Mouse (Mus musculus) hindbrain, embryonic 15.5 days (tissue): ENCODE measurements around the gene Actr3b. TPM values are rescaled to one million over a fixed set of nuclear protein-coding genes. Genes with fewer than 3 reads are reported as not detected.

Source experiments
- ATAC-seq: fragments of 200-750 bp; cut with Nextera tagmentation; 2 replicates; pipeline ENCODE4 v1.8.0; 2017; ENCODE audit warnings: low read depth, moderate number of reproducible peaks, moderate TSS enrichment; ENCODE audit not compliant: low FRiP score
- H3K27ac ChIP-seq: fragments of 300-500 bp; sonication (generic); replicated peaks from 2 replicates; pipeline ENCODE4 v1.5.1; 2015; ENCODE audit warnings: mild to moderate bottlenecking, inconsistent platforms
- H3K27me3 ChIP-seq: fragments of 300-500 bp; sonication (generic); 2 replicates; pipeline ENCODE4 v1.6.1; 2015; ENCODE audit warnings: control low read depth, inconsistent platforms
- H3K36me3 ChIP-seq: fragments of 300-500 bp; sonication (generic); 2 replicates; pipeline ENCODE4 v1.6.1; 2015; ENCODE audit warnings: control low read depth, inconsistent platforms
- H3K4me1 ChIP-seq: fragments of 300-500 bp; sonication (generic); replicated peaks from 2 replicates; pipeline ENCODE4 v1.6.1; 2015; ENCODE audit warnings: control low read depth, inconsistent platforms
- H3K4me2 ChIP-seq: fragments of 300-500 bp; sonication (generic); 2 replicates; pipeline ENCODE4 v1.6.1; 2015; ENCODE audit warnings: moderate library complexity, mild to moderate bottlenecking, inconsistent platforms
- H3K4me3 ChIP-seq: fragments of 300-500 bp; sonication (generic); 2 replicates; pipeline ENCODE4 v1.5.1; 2015; ENCODE audit warnings: mild to moderate bottlenecking, inconsistent platforms
- H3K9ac ChIP-seq: fragments of 300-500 bp; sonication (generic); 2 replicates; pipeline ENCODE4 v1.6.1; 2015; ENCODE audit warnings: inconsistent platforms
- H3K9me3 ChIP-seq: fragments of 300-500 bp; sonication (generic); 2 replicates; pipeline ENCODE4 v1.6.1; 2016; ENCODE audit warnings: control low read depth, inconsistent platforms
- WGBS: fragments of 180-500 bp; shearing (Covaris S2); methylation state at CpG from one replicate; pipeline ENCODE4 v1.1.7; 2015; 5-methylcytosine and 5-hydroxymethylcytosine counted together
- polyA plus RNA-seq: library from polyadenylated mRNA; unstranded; fragments of >200 nt; fragmentation: Nextera tagmentation; extraction: Ambion mirVana; gene quantifications from 2 replicates; pipeline ENCODE4 v1.2.1, GENCODE M21; 2015

The Actr3b gene
- polyA plus RNA-seq, 1 experiment from 2014 or later, result 42.0 TPM

GRCm38 (mm10) chr5:25800929-25801328 is 41.1 kb downstream of the Actr3b start:
- H3K4me2 ChIP-seq, result no peak overlapping the region
- no peak overlapping the region for H3K4me3 ChIP-seq
- H3K27ac ChIP-seq, result no peak overlapping the region
- WGBS, result 73% methylated on average over 6 of the region's 6 CpGs
- ATAC-seq, result no peak
- H3K36me3 ChIP-seq, result no peaks in the 10 kb centered on the region
- no peaks in the 10 kb centered on the region for H3K4me1 ChIP-seq
- H3K27me3 ChIP-seq, result no peaks in the 10 kb centered on the region
- H3K9me3 ChIP-seq, result no peaks in the 10 kb centered on the region
- H3K9ac ChIP-seq, result no peak overlapping the region

DNA sequence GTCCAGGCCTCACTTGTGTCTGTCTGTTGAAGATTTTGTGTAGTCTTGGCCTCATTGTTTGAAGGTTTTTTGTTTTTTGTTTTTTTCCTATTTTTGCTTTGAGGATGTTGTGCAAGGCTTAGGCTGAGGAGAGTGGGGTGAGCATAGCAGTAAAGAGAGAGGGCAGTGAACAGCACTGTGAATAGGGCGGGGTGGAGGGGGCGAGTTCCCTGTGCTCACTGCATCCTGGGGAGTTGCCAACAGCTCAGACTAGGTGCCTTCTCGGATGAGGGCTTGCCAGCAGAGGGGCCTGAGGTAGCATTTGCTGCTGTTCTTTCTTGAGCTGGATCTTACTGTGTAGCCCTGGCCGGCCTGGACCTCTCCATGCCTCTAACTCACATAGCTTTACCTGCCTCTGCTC is 41.9 kb downstream of the Actr3b start:
- no peak overlapping the region for H3K4me3 ChIP-seq
- no peak overlapping the region for H3K27ac ChIP-seq
- WGBS, result 78% methylated on average over 4 of the region's 4 CpGs
- no peaks in the 10 kb centered on the region for H3K27me3 ChIP-seq
- H3K9ac ChIP-seq, result no peak overlapping the region
- H3K9me3 ChIP-seq, result no peaks in the 10 kb centered on the region
- no peak for ATAC-seq
- no peak overlapping the region for H3K4me2 ChIP-seq
- no peaks in the 10 kb centered on the region for H3K36me3 ChIP-seq
- no peaks in the 10 kb centered on the region for H3K4me1 ChIP-seq

DNA sequence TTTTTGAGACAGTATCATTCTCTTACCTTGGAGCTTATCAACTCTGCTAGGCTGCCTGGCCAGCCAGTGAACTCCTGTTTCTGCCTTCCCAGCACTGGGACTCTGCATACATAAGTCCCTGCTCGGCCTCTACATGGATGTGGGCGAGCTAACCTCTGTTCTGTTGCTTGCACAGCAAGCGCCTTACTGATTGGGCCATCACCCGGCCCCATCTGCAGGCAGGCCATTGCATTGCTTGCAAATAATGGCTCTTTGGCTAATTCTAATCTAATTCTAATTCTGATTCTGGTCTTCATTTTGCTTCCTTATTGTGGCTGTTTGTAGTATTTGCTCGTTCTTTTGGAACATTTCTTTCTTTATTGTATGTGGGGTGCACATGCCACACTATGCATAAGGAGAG is 44.8 kb downstream of the Actr3b start:
- 78% methylated on average over 5 of the region's 5 CpGs for WGBS
- Histone ChIP-seq H3K9ac (no peak overlapping the region), H3K4me3 (no peak overlapping the region), H3K27ac (no peak overlapping the region), H3K4me2 (no peak overlapping the region), H3K27me3 (no peaks in the 10 kb centered on the region), H3K36me3 (no peaks in the 10 kb centered on the region), H3K9me3 (no peaks in the 10 kb centered on the region), H3K4me1 (no peaks in the 10 kb centered on the region)
- no peak for ATAC-seq

- Histone ChIP-seq H3K9ac (no peak overlapping the region), H3K4me2 (no peak overlapping the region), H3K9me3 (no peaks in the 10 kb centered on the region), H3K27me3 (no peaks in the 10 kb centered on the region), H3K36me3 (no peaks in the 10 kb centered on the region), H3K27ac (no peak overlapping the region), H3K4me3 (no peak overlapping the region), H3K4me1 (no peaks in the 10 kb centered on the region)
- WGBS, result 53% methylated on average over 6 of the region's 6 CpGs
- ATAC-seq, result no peak
Observed at GRCm38 (mm10) chr5:25812922-25813321, 53.1 kb downstream of the Actr3b start.

- H3K4me1 ChIP-seq, result no peaks in the 10 kb centered on the region; the same call in 1 of the 2 replicates
- no peak overlapping the region for H3K4me3 ChIP-seq
- H3K4me2 ChIP-seq, result peak overlapping the region; percentile 19; the same call in 1 of the 2 replicates
- no peaks in the 10 kb centered on the region for H3K36me3 ChIP-seq
- H3K27ac ChIP-seq, result no peak overlapping the region
- H3K9ac ChIP-seq, result no peak overlapping the region
- no peak for ATAC-seq
- H3K27me3 ChIP-seq, result no peaks in the 10 kb centered on the region
- 75% methylated on average over 16 of the region's 16 CpGs for WGBS
- H3K9me3 ChIP-seq, result no peaks in the 10 kb centered on the region
Observed at GRCm38 (mm10) chr5:25829308-25830094, 69.7 kb downstream of the Actr3b start.

GRCm38 (mm10) chr5:25830802-25831201 is 71.0 kb downstream of the Actr3b start:
- Histone ChIP-seq H3K4me1 (no peaks in the 10 kb centered on the region; the same call in 1 of the 2 replicates), H3K27ac (no peak overlapping the region), H3K9me3 (no peaks in the 10 kb centered on the region), H3K9ac (no peak overlapping the region), H3K4me2 (no peak overlapping the region), H3K4me3 (no peak overlapping the region), H3K27me3 (no peaks in the 10 kb centered on the region), H3K36me3 (no peaks in the 10 kb centered on the region)
- no peak for ATAC-seq
- WGBS, result 80% methylated on average over 3 of the region's 3 CpGs

- peak; percentile 83 for ATAC-seq
- Histone ChIP-seq H3K4me1 (no peaks in the 10 kb centered on the region; the same call in 1 of the 2 replicates), H3K36me3 (no peaks in the 10 kb centered on the region)
Observed at GRCm38 (mm10) chr5:25831624-25832023, 71.8 kb downstream of the Actr3b start.

GRCm38 (mm10) chr5:25839400-25839799 is 79.6 kb downstream of the Actr3b start:
- ATAC-seq, result peak; percentile 43; the same call in 1 of the 2 replicates
- Histone ChIP-seq H3K9me3 (no peaks in the 10 kb centered on the region), H3K27ac (no peak overlapping the region), H3K4me3 (no peak overlapping the region), H3K36me3 (no peaks in the 10 kb centered on the region), H3K4me2 (no peak overlapping the region), H3K27me3 (no peaks in the 10 kb centered on the region), H3K9ac (no peak overlapping the region), H3K4me1 (no peaks in the 10 kb centered on the region)
- 29% methylated on average over 4 of the region's 4 CpGs for WGBS

More at GRCm38 (mm10) chr5:25831624-25832023, 71.8 kb downstream of the Actr3b start:
- no peak overlapping the region for H3K4me2 ChIP-seq
- no peak overlapping the region for H3K9ac ChIP-seq
- no peaks in the 10 kb centered on the region for H3K27me3 ChIP-seq
- 76% methylated on average over 5 of the region's 5 CpGs for WGBS
- H3K9me3 ChIP-seq, result no peaks in the 10 kb centered on the region
- no peak overlapping the region for H3K27ac ChIP-seq
- H3K4me3 ChIP-seq, result no peak overlapping the region

GRCm38 (mm10) chr5:25846558-25846957 is 86.8 kb downstream of the Actr3b start:
- no peak for ATAC-seq

DNA sequence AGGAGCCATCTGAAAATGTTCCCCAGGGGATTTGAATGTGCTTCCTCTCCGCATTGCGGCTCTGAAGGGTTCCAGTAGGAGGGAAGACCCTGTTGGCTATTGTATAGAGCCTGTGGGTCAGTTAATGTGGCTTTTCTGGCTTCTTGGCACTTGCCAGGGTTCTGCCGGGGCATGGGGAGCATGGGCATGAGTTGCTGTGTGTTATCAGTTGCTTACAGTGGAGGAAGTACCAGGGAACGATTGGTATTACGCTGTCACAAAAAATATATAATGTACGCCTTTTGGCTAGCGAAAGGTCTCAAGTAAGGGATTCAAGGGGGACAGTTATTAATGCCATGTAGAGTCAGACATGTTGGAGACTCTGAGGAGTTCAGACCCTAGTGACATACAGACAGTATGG is 87.4 kb downstream of the Actr3b start:
- 89% methylated on average over 7 of the region's 7 CpGs for WGBS

More at GRCm38 (mm10) chr5:25846558-25846957, 86.8 kb downstream of the Actr3b start:
- Histone ChIP-seq H3K4me1 (no peaks in the 10 kb centered on the region), H3K9ac (no peak overlapping the region), H3K4me3 (no peak overlapping the region), H3K4me2 (no peak overlapping the region), H3K9me3 (no peaks in the 10 kb centered on the region), H3K27ac (no peak overlapping the region), H3K36me3 (no peaks in the 10 kb centered on the region), H3K27me3 (no peaks in the 10 kb centered on the region)
- 82% methylated on average over 6 of the region's 6 CpGs for WGBS

DNA sequence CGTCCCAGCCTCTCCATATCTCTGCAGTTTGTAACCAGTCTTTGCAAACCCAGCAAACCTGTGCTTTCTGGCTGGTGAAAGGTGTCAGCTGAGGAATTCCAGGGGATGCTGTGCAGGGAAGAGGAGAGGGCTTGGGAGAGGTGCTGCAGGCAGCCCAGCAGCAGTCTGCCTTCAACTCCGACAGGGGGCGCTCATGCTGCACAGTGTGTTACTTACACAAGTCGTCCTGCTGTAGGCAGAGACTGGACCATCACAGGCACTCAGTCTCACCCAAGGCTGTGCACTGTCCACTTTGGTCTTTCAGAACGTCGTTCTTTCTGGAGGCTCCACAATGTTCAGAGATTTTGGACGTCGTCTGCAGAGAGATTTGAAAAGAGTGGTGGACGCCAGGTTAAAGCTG is 88.3 kb downstream of the Actr3b start:
- 54% methylated on average over 9 of the region's 9 CpGs for WGBS
- Histone ChIP-seq H3K4me1 (no peaks in the 10 kb centered on the region), H3K27me3 (no peaks in the 10 kb centered on the region), H3K27ac (no peak overlapping the region), H3K4me2 (no peak overlapping the region), H3K9ac (no peak overlapping the region), H3K9me3 (no peaks in the 10 kb centered on the region), H3K36me3 (no peaks in the 10 kb centered on the region), H3K4me3 (no peak overlapping the region)
- peak; percentile 60; the same call in 1 of the 2 replicates for ATAC-seq

More for the DNA sequence above, 87.4 kb downstream of the Actr3b start:
- Histone ChIP-seq H3K9me3 (no peaks in the 10 kb centered on the region), H3K27ac (no peak overlapping the region), H3K4me3 (no peak overlapping the region), H3K27me3 (no peaks in the 10 kb centered on the region), H3K36me3 (no peaks in the 10 kb centered on the region), H3K9ac (no peak overlapping the region), H3K4me2 (no peak overlapping the region), H3K4me1 (no peaks in the 10 kb centered on the region)
- ATAC-seq, result no peak

- Histone ChIP-seq H3K9me3 (no peaks in the 10 kb centered on the region), H3K27me3 (no peaks in the 10 kb centered on the region), H3K4me3 (no peak overlapping the region), H3K36me3 (no peaks in the 10 kb centered on the region), H3K27ac (no peak overlapping the region), H3K9ac (no peak overlapping the region), H3K4me1 (peaks cover 10% of the 10 kb centered on the region; the same call in 1 of the 2 replicates), H3K4me2 (no peak overlapping the region)
- WGBS, result 74% methylated on average over 3 of the region's 3 CpGs
- ATAC-seq, result no peak
Observed at GRCm38 (mm10) chr5:25866201-25866600, 106.4 kb downstream of the Actr3b start.
